Mouse (Mus musculus) hindbrain, postnatal 0 days (tissue): ENCODE data around the gene Fan1. TPM values are rescaled to one million over a fixed set of nuclear protein-coding genes. Genes with fewer than 3 reads are reported as not detected.

Source experiments
- ATAC-seq: fragments of 200-750 bp; cut with Nextera tagmentation; 2 replicates; pipeline ENCODE4 v1.8.0; 2017; ENCODE audit warnings: mild to moderate bottlenecking, moderate TSS enrichment, moderate library complexity
- DNase-seq: peaks from one replicate; pipeline ENCODE4 v3.0.0-alpha.2; 2015; ENCODE audit warnings: low spot score
- H3K27ac ChIP-seq: fragments of 300-500 bp; sonication (generic); 2 replicates; pipeline ENCODE4 v1.5.1; 2014; ENCODE audit warnings: mild to moderate bottlenecking
- H3K27me3 ChIP-seq: fragments of 300-500 bp; sonication (generic); 2 replicates; pipeline ENCODE4 v1.6.1; 2014; ENCODE audit warnings: low read length, mixed read lengths; ENCODE audit not compliant: insufficient read depth
- H3K36me3 ChIP-seq: fragments of 300-500 bp; sonication (generic); 2 replicates; pipeline ENCODE4 v1.6.1; 2014; ENCODE audit warnings: low read length, mixed read lengths; ENCODE audit not compliant: insufficient read depth
- H3K4me1 ChIP-seq: fragments of 300-500 bp; sonication (generic); 2 replicates; pipeline ENCODE4 v1.6.1; 2014; ENCODE audit warnings: antibody characterized with exemption, low read length, mixed read lengths; ENCODE audit not compliant: insufficient read depth
- H3K4me2 ChIP-seq: fragments of 300-500 bp; sonication (generic); 2 replicates; pipeline ENCODE4 v1.6.1; 2014; ENCODE audit warnings: low read depth, mild to moderate bottlenecking, low read length, moderate library complexity, mixed read lengths
- H3K4me3 ChIP-seq: fragments of 300-500 bp; sonication (generic); 2 replicates; pipeline ENCODE4 v1.5.1; 2014; ENCODE audit warnings: low read length
- H3K9ac ChIP-seq: fragments of 300-500 bp; sonication (generic); replicated peaks from 2 replicates; pipeline ENCODE4 v1.6.1; 2014; ENCODE audit warnings: mild to moderate bottlenecking, low read length, moderate library complexity, mixed read lengths
- H3K9me3 ChIP-seq: fragments of 300-500 bp; sonication (generic); 2 replicates; pipeline ENCODE4 v1.6.1; 2016; ENCODE audit warnings: low read length, mixed read lengths
- CTCF ChIP-seq: IDR thresholded peaks from 2 replicates; pipeline ENCODE4 v1.5.1; 2016; ENCODE audit warnings: antibody characterized with exemption, control low read depth, low read depth
- WGBS: fragments of 180-500 bp; shearing (Covaris S2); extraction: QIAGEN DNeasy Blood & Tissue Kit; methylation state at CpG from one replicate; pipeline ENCODE4 v1.1.7; 2014; 5-methylcytosine and 5-hydroxymethylcytosine counted together
- polyA plus RNA-seq: library from polyadenylated mRNA; unstranded; fragments of >200 nt; fragmentation: Nextera tagmentation; extraction: Ambion mirVana; gene quantifications from 2 replicates; pipeline ENCODE4 v1.2.1, GENCODE M21; 2015
- total RNA-seq: library from RNA; depleted of rRNA; stranded (reverse); fragments of >200 nt; gene quantifications from 2 replicates; pipeline ENCODE4 v1.2.3, GENCODE M21; 2014; rRNA removed

Gene Fan1
- total RNA-seq (6.0 and 9.5 TPM in 2 replicates), polyA plus RNA-seq (5.4 and 6.0 TPM in 2 replicates)

DNA sequence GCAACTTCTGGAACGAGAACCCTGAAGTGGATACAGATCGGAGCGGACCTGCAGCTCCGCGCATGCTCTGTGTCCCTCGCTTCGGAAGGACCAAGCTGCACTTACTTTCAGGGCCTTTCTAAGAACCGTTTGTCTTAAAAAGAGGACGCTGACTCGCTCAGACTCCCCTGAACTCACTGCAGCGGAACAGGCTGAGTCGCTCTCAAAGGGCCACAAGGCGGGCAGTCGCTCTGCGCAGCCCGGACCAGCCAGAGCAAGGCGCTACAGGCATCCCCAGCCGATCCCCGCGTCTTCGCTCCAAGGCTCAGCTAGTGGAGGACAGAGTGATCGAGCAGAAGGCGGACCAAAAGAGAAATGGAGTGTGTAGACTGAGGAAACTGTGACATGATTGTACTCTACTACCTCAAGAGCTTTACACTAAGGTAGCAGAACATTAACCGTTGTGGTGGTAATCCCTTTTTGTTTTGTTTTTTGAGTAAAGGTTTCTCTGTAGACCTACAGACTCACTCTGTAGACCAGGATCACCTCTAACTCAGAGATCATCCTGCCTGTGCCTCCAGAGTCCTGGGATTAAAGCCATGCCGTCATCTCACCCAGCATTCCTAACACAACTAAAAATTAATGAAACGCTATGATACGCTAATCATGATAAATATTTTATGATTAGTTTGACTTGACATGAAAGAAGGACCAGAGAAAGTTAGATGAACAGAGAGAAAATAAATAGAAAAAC lies at the start of gene Fan1:
Fan1 (minus strand) TSS at position 266 of the 733 bp plus-strand sequence.
- Histone ChIP-seq H3K27ac (peak within 1 kb of the TSS; percentile 91), H3K27me3 (no peaks in the 10 kb centered on the region), H3K4me1 (no peaks in the 10 kb centered on the region), H3K4me3 (peak within 1 kb of the TSS; percentile 74), H3K9me3 (no peaks in the 10 kb centered on the region), H3K36me3 (peaks cover 20% of the 10 kb centered on the region), H3K9ac (peak within 1 kb of the TSS; percentile 61), H3K4me2 (peak within 1 kb of the TSS; percentile 77)
- peak; percentile 70 for TF ChIP-seq CTCF
- DNase-seq: peak; percentile 90
- WGBS: 5% methylated on average over 27 of the region's 27 CpGs
- peak; percentile 98 for ATAC-seq

- WGBS: 92% methylated on average over 8 of the region's 8 CpGs
- DNase-seq (no peak), ATAC-seq (no peak)
- H3K9ac ChIP-seq: no peak overlapping the region
- H3K36me3 ChIP-seq: no peaks in the 10 kb centered on the region
- no peak overlapping the region for H3K4me3 ChIP-seq
- H3K4me1 ChIP-seq: no peaks in the 10 kb centered on the region
- H3K27ac ChIP-seq: no peak overlapping the region
- H3K4me2 ChIP-seq: no peak overlapping the region
- TF ChIP-seq CTCF: no peak
- no peaks in the 10 kb centered on the region for H3K27me3 ChIP-seq
- no peaks in the 10 kb centered on the region for H3K9me3 ChIP-seq
These were observed 30.1 kb upstream of the Fan1 start for GRCm38 (mm10) chr7:64403989-64404388.

- ATAC-seq (no peak), DNase-seq (no peak)
- Histone ChIP-seq H3K9ac (no peak overlapping the region), H3K4me2 (no peak overlapping the region), H3K4me1 (no peaks in the 10 kb centered on the region), H3K4me3 (no peak overlapping the region), H3K27me3 (no peaks in the 10 kb centered on the region), H3K27ac (no peak overlapping the region), H3K9me3 (no peaks in the 10 kb centered on the region), H3K36me3 (no peaks in the 10 kb centered on the region)
- TF ChIP-seq CTCF: no peak
- 91% methylated on average over 4 of the region's 4 CpGs for WGBS
These were observed 28.6 kb upstream of the Fan1 start for GRCm38 (mm10) chr7:64402452-64402851.

DNA sequence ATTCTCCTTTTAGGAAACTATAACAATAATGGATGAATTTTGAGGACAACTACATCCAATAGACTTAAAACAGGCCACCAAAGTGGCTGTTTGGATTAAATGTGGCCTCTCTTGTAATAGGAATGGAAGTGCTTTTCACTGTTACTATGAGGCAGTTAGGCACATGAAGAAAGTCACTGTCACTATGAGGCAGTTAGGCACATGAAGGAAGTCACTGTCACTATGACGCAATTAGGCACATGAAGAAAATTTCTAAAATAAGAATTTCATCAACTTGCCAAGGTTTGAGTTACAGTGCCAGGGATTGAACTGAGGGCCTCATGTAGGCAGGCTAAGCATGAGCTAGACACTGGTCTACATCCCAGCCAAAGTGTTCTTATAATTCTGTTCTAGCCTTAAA lies 26.8 kb upstream of the Fan1 start:
- DNase-seq: no peak
- no peak for TF ChIP-seq CTCF
- H3K4me1 ChIP-seq: no peaks in the 10 kb centered on the region
- no peaks in the 10 kb centered on the region for H3K36me3 ChIP-seq
- no peaks in the 10 kb centered on the region for H3K9me3 ChIP-seq
- no peak for ATAC-seq
- 97% methylated on average over 1 of the region's 1 CpGs for WGBS
- no peak overlapping the region for H3K9ac ChIP-seq
- no peak overlapping the region for H3K4me3 ChIP-seq
- no peak overlapping the region for H3K27ac ChIP-seq
- H3K27me3 ChIP-seq: no peaks in the 10 kb centered on the region
- H3K4me2 ChIP-seq: no peak overlapping the region

DNA sequence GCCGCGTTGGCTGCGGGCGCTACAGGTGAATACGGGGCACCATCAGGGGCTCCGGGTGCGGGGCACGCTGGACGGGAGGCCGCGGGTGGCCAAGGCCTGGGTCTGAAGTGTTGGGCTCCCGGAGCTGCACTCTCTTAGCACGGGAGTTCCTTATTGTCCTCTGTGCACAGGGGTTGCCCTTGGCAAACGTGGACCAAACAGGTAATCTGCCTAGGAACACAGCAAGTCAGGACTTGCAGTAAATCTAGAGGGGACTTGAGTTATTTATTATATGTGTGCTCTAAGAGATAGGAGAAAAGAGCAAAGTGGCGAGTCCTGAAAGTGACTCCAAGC lies 18.9 kb upstream of the Fan1 start:
- under 1% methylated on average over 15 of the region's 15 CpGs for WGBS
- peak overlapping the region; percentile 79 for H3K27ac ChIP-seq
- TF ChIP-seq CTCF: no peak
- no peak for ATAC-seq
- H3K4me3 ChIP-seq: peak overlapping the region; percentile 78
- H3K4me2 ChIP-seq: peak overlapping the region; percentile 99
- H3K27me3 ChIP-seq: no peaks in the 10 kb centered on the region
- peaks cover 10% of the 10 kb centered on the region; the same call in 1 of the 2 replicates for H3K36me3 ChIP-seq
- no peak for DNase-seq
- H3K4me1 ChIP-seq: peaks cover 2% of the 10 kb centered on the region; the same call in 1 of the 2 replicates
- no peaks in the 10 kb centered on the region for H3K9me3 ChIP-seq
- peak overlapping the region; percentile 77 for H3K9ac ChIP-seq

- TF ChIP-seq CTCF: peak; percentile 29
- DNase-seq (peak; percentile 96), ATAC-seq (peak; percentile 99)
- H3K36me3 ChIP-seq: peaks cover 12% of the 10 kb centered on the region; the same call in 1 of the 2 replicates
- H3K4me2 ChIP-seq: peak within 1 kb of the TSS; percentile 99
- under 1% methylated on average over 54 of the region's 54 CpGs for WGBS
- no peaks in the 10 kb centered on the region for H3K9me3 ChIP-seq
- peak within 1 kb of the TSS; percentile 77 for H3K9ac ChIP-seq
- peaks cover 2% of the 10 kb centered on the region; the same call in 1 of the 2 replicates for H3K4me1 ChIP-seq
- H3K4me3 ChIP-seq: peak within 1 kb of the TSS; percentile 78
- H3K27me3 ChIP-seq: no peaks in the 10 kb centered on the region
- H3K27ac ChIP-seq: peak within 1 kb of the TSS; percentile 79
These were observed 18.4 kb upstream of the Fan1 start, which contains the start of the genes Mphosph10 and Mcee for GRCm38 (mm10) chr7:64392122-64392818. TSS of gene Mphosph10 (minus strand) at chr7:64392268. TSS of gene Mcee (plus strand) at chr7:64392607.
